Mouse (Mus musculus) ES-E14 (cell line): Measurements from ENCODE around the gene Egln1. TPM values are rescaled to one million over a fixed set of nuclear protein-coding genes. Genes with fewer than 3 reads are reported as not detected.

Experiments
- DNase-seq: peaks from one replicate; pipeline ENCODE4 v3.0.0-alpha.2; 2013; ENCODE audit warnings: low read depth, low spot score
- H3K27ac ChIP-seq: 2 replicates; pipeline ENCODE4 v1.5.1; 2012; ENCODE audit warnings: low read depth, mild to moderate bottlenecking, low read length, moderate library complexity, mixed read lengths; ENCODE audit not compliant: poor library complexity, insufficient read depth, severe bottlenecking
- H3K36me3 ChIP-seq: 2 replicates; pipeline ENCODE4 v1.6.1; 2012; ENCODE audit warnings: mild to moderate bottlenecking, low read length, moderate library complexity, mixed read lengths; ENCODE audit not compliant: control insufficient read depth, poor library complexity, insufficient read depth, severe bottlenecking
- H3K4me1 ChIP-seq, 2 experiments: fragments of 150-350 bp in 1 of 2; sonication (generic) in 1 of 2; 2 replicates each; pipeline ENCODE4 v1.6.1; 2012; ENCODE audit warnings: low read length in 2 of 2, mild to moderate bottlenecking in 1 of 2, mixed read lengths in 1 of 2; ENCODE audit not compliant: control insufficient read depth in 2 of 2, insufficient read depth in 2 of 2, poor library complexity in 1 of 2
- H3K4me3 ChIP-seq, 2 experiments: fragments of 150-350 bp in 1 of 2; sonication (generic) in 1 of 2; 2 replicates each; pipeline ENCODE4 v1.5.1; 2012; ENCODE audit warnings: low read length in 2 of 2, low read depth in 1 of 2, mild to moderate bottlenecking in 1 of 2, mixed read lengths in 1 of 2; ENCODE audit not compliant: insufficient read depth in 1 of 2, poor library complexity in 1 of 2, severe bottlenecking in 1 of 2
- H3K9ac ChIP-seq: 2 replicates; pipeline ENCODE4 v1.6.1; 2012; ENCODE audit warnings: low read depth, mild to moderate bottlenecking, low read length, mixed read lengths; ENCODE audit not compliant: poor library complexity, insufficient read depth, severe bottlenecking
- H3K9me3 ChIP-seq: fragments of 150-350 bp; sonication (generic); 2 replicates; pipeline ENCODE4 v1.6.1; 2012; ENCODE audit warnings: low read depth, mild to moderate bottlenecking, low read length; ENCODE audit not compliant: control insufficient read depth, insufficient read depth
- CHD2 ChIP-seq: IDR thresholded peaks from 2 replicates; pipeline ENCODE4 v1.6.1; 2014; ENCODE audit warnings: mild to moderate bottlenecking, low read depth, low read length, inconsistent platforms
- HCFC1 ChIP-seq: IDR thresholded peaks from 2 replicates; pipeline ENCODE4 v1.6.1; 2012; ENCODE audit warnings: low read length, inconsistent platforms, borderline replicate concordance; ENCODE audit not compliant: insufficient read depth
- MAFK ChIP-seq: IDR thresholded peaks from 2 replicates; pipeline ENCODE4 v1.6.1; 2014; ENCODE audit warnings: mild to moderate bottlenecking, low read depth, low read length, inconsistent platforms; ENCODE audit not compliant: insufficient read depth
- ZC3H11A ChIP-seq: IDR thresholded peaks from 2 replicates; pipeline ENCODE4 v1.6.1; 2012; ENCODE audit warnings: low read depth, mild to moderate bottlenecking, inconsistent platforms, low read length, borderline replicate concordance
- ZNF384 ChIP-seq: IDR thresholded peaks from 2 replicates; pipeline ENCODE4 v1.6.1; 2012; ENCODE audit warnings: low read depth, low read length, inconsistent platforms
- in situ Hi-C, 2 experiments: fragments of 600-800 bp; cut with MboI; formaldehyde crosslinking; loops; one replicate each; pipeline ENCODE4 v1.15.1; 2025; ENCODE audit warnings: low sequenced_read_pairs in 2 of 2, inconsistent platforms in 1 of 2; ENCODE audit not compliant: unreplicated experiment in 2 of 2
- total RNA-seq: library from RNA; depleted of rRNA; stranded (reverse); fragments of 300-350 nt; gene quantifications from 2 replicates; pipeline ENCODE4 v1.2.3, GENCODE M21; 2012

The Egln1 gene
- total RNA-seq, 1 experiment, result 15.8 TPM

DNA sequence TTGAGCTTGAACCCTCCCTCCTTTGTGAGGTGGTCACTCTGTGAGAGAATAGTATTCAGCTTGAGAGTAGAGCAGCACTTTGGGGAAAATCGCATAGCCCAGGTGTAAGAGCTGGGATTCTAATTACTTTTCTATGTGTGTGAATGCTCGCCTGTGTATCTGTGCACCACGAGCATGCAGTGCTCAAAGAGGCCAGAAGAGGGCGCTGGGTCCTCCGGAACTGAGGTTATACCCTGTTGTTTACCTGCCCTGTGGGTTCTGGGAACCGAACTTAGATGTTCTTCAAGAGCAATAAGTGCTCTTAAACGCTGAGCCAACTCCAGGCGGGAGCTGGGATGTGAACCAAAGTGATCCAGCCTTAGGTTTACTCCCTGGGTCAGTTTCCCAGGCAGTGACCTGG lies 31.7 kb upstream of the Egln1 start:
- H3K9me3 ChIP-seq, result no peaks in the 10 kb centered on the region
- in situ Hi-C loops, result no loop called here
- no peak overlapping the region for H3K4me3 ChIP-seq
- peak; percentile 29 for DNase-seq
- H3K36me3 ChIP-seq, result no peaks in the 10 kb centered on the region
- H3K27ac ChIP-seq, result no peak overlapping the region
- no peaks in the 10 kb centered on the region for H3K4me1 ChIP-seq
- no peak for TF ChIP-seq CHD2
- no peak for TF ChIP-seq MAFK
- no peak for TF ChIP-seq HCFC1
- TF ChIP-seq ZC3H11A, result no peak
- TF ChIP-seq ZNF384, result no peak
- no peak overlapping the region for H3K9ac ChIP-seq

DNA sequence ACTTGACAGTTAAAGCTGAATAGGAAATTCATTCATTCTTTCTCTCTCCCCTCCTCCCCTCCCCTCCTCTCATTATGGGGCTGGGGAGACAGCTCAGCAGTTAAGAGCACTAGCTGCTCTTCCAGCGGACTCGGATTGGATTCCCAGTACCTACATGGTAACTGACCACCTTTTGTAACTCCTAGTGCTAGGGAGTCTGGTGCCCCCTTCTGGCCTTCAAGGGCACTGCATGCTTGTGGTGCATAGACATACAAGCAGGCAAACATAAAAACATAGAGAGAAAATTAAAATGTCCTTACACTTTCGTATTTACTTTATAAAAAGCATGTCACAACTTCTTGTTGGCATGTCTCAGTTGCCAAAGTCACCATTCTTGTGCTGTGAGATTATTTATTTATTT lies 30.9 kb upstream of the Egln1 start:
- H3K4me1 ChIP-seq, result no peaks in the 10 kb centered on the region
- in situ Hi-C loops, result no loop called here
- H3K9me3 ChIP-seq, result no peaks in the 10 kb centered on the region
- no peak overlapping the region for H3K27ac ChIP-seq
- H3K36me3 ChIP-seq, result no peaks in the 10 kb centered on the region
- TF ChIP-seq ZC3H11A (no peak), HCFC1 (no peak), ZNF384 (no peak), CHD2 (no peak), MAFK (no peak)
- no peak overlapping the region for H3K9ac ChIP-seq
- no peak overlapping the region for H3K4me3 ChIP-seq
- DNase-seq, result peak; percentile 48

DNA sequence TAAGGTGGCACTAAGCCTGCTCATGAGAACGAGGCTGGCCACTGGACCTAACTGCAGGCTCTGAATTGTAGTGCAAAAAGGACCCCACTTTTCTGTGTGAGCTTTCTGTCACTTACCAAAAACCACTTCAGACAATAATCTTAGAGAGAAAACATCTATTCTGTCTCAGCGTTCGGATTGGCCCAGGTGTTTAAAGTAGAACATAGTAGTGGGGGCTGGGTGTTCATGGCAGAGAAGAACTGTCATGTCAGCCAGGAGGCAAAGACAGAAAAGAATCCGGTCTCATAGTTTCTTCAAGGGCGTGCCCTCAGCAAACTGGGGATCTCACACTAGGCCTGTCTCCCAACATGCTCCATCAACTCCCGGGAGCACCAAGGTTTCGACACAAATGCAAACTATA lies 28.9 kb upstream of the Egln1 start:
- DNase-seq, result no peak

DNA sequence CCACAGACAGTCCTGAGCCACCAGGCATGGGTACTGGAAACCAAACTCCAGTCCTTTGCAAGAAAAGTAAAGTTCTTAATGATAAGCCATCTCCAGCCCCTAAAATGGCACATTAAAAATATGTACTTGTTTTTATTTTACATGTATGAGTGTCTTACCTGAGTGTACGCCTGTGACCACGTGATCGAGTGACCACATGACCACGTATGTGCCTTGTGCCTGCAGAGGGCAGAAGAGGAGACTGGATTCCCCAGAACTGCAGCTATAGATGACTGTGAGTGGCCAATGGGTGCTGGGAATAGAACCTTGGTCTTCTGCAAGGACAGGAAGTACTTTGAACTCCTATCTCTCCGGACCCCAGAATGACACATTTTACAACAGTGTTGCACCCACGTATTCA lies 27.1 kb upstream of the Egln1 start:
- Histone ChIP-seq H3K9ac (no peak overlapping the region), H3K4me3 (no peak overlapping the region), H3K27ac (no peak overlapping the region), H3K9me3 (no peaks in the 10 kb centered on the region), H3K4me1 (no peaks in the 10 kb centered on the region), H3K36me3 (no peaks in the 10 kb centered on the region)
- in situ Hi-C loops, result no loop called here
- no peak for DNase-seq
- no peak for TF ChIP-seq MAFK
- TF ChIP-seq ZNF384, result no peak

More for the DNA sequence above, 28.9 kb upstream of the Egln1 start:
- Histone ChIP-seq H3K9me3 (no peaks in the 10 kb centered on the region), H3K4me1 (no peaks in the 10 kb centered on the region), H3K9ac (no peak overlapping the region), H3K27ac (no peak overlapping the region), H3K36me3 (no peaks in the 10 kb centered on the region), H3K4me3 (no peak overlapping the region)
- in situ Hi-C loops, result no loop called here
- TF ChIP-seq MAFK, result no peak
- no peak for TF ChIP-seq ZNF384
- TF ChIP-seq ZC3H11A, result no peak
- TF ChIP-seq CHD2, result no peak
- TF ChIP-seq HCFC1, result no peak

DNA sequence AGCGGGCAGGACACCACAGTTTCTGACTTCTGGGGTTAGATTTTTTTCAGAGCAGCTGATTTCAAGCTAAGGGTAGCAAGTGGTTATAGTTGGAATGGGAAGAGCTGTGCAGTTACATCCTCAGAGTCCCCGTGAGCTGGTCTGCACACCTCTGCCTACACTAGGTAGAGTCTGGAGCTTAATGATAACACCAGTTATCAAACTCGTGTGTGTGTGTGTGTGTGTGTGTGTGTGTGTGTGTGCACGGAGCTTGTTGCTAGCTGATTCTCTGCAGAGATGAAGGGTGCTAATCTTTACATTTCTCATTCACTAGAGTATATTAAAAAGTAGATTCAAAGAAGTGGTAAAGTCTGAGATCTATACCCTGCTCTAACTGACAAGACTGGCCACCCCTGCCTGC lies 25.1 kb upstream of the Egln1 start:
- H3K36me3 ChIP-seq, result no peaks in the 10 kb centered on the region
- H3K27ac ChIP-seq, result no peak overlapping the region
- H3K4me3 ChIP-seq, result no peak overlapping the region
- H3K9ac ChIP-seq, result no peak overlapping the region
- no peaks in the 10 kb centered on the region for H3K4me1 ChIP-seq
- TF ChIP-seq HCFC1 (no peak), ZNF384 (no peak)
- no peak for DNase-seq
- in situ Hi-C loops, result no loop called here
- H3K9me3 ChIP-seq, result no peaks in the 10 kb centered on the region
